Mouse (Mus musculus) hindbrain, embryonic 12.5 days (tissue): Measurements from ENCODE around the gene Pnrc2. TPM values are rescaled to one million over a fixed set of nuclear protein-coding genes. Genes with fewer than 3 reads are reported as not detected.

ENCODE experiments used
- ATAC-seq: fragments of 200-750 bp; cut with Nextera tagmentation; 2 replicates; pipeline ENCODE4 v1.8.0; 2017; ENCODE audit warnings: moderate TSS enrichment; ENCODE audit not compliant: low FRiP score
- H3K27ac ChIP-seq: fragments of 300-500 bp; sonication (generic); 2 replicates; pipeline ENCODE4 v1.5.1; 2016; ENCODE audit warnings: mild to moderate bottlenecking
- H3K27me3 ChIP-seq: fragments of 300-500 bp; sonication (generic); 2 replicates; pipeline ENCODE4 v1.6.1; 2016; ENCODE audit warnings: mild to moderate bottlenecking
- H3K36me3 ChIP-seq: fragments of 300-500 bp; sonication (generic); 2 replicates; pipeline ENCODE4 v1.6.1; 2016; ENCODE audit warnings: mild to moderate bottlenecking
- H3K4me1 ChIP-seq: fragments of 300-500 bp; sonication (generic); 2 replicates; pipeline ENCODE4 v1.6.1; 2016
- H3K4me2 ChIP-seq: fragments of 300-500 bp; sonication (generic); replicated peaks from 2 replicates; pipeline ENCODE4 v1.6.1; 2016; ENCODE audit warnings: mild to moderate bottlenecking
- H3K4me3 ChIP-seq: fragments of 300-500 bp; sonication (generic); 2 replicates; pipeline ENCODE4 v1.5.1; 2016; ENCODE audit warnings: mild to moderate bottlenecking
- H3K9ac ChIP-seq: fragments of 300-500 bp; sonication (generic); 2 replicates; pipeline ENCODE4 v1.6.1; 2016; ENCODE audit warnings: mild to moderate bottlenecking, moderate library complexity
- H3K9me3 ChIP-seq: fragments of 300-500 bp; sonication (generic); replicated peaks from 2 replicates; pipeline ENCODE4 v1.6.1; 2016; ENCODE audit warnings: mild to moderate bottlenecking
- WGBS: fragments of 180-500 bp; shearing (Covaris S2); methylation state at CpG from one replicate; pipeline ENCODE4 v1.1.7; 2016; 5-methylcytosine and 5-hydroxymethylcytosine counted together
- polyA plus RNA-seq: library from polyadenylated mRNA; unstranded; fragments of >200 nt; fragmentation: Nextera tagmentation; extraction: Ambion mirVana; gene quantifications from 2 replicates; pipeline ENCODE4 v1.2.1, GENCODE M21; 2016

The Pnrc2 gene
- polyA plus RNA-seq, 1 experiment from 2014 or later, result 154 TPM

DNA sequence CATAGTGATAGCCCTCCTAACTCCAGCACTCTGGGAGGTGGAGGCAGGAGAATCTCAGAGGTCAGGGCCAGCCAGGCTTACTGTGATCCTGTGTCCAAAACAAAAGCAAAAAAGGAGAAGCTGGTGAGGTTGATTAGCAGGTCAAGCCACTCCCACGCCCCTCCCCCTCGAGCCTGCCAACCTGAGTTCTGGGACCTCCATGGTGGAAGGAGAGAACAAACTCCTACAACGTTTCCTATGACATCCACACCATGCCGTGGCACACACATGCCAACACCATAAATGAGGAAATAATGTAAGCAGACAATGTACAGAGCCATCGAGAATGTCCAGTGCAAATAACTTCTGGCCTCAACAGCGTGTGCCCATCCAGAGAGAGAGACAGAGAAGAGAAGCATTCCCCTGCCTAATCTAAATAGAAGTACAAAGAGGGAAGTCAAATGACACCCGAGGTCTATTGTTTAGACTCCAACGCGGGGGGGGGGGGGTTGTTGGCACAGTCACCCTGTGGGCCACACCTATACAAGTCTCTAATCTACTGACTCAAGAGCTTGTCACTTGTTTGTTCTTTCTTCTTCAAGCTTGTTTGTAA lies 2.4 kb upstream of the Pnrc2 start:
- Histone ChIP-seq H3K27ac (peak overlapping the region; percentile 24; the same call in 1 of the 2 replicates), H3K27me3 (no peaks in the 10 kb centered on the region), H3K9me3 (no peaks in the 10 kb centered on the region), H3K4me2 (peak overlapping the region; percentile 42), H3K36me3 (0 out of 2 replicates have a peak, but pooled peaks cover 9% of the 10 kb centered on the region), H3K4me3 (0 out of 2 replicates have a peak overlapping the region, but pooled peaks have one; percentile 0), H3K4me1 (peaks cover 43% of the 10 kb centered on the region), H3K9ac (0 out of 2 replicates have a peak overlapping the region, but pooled peaks have one; percentile 15)
- no peak for ATAC-seq
- WGBS, result 4% methylated on average over 9 of the region's 9 CpGs

DNA sequence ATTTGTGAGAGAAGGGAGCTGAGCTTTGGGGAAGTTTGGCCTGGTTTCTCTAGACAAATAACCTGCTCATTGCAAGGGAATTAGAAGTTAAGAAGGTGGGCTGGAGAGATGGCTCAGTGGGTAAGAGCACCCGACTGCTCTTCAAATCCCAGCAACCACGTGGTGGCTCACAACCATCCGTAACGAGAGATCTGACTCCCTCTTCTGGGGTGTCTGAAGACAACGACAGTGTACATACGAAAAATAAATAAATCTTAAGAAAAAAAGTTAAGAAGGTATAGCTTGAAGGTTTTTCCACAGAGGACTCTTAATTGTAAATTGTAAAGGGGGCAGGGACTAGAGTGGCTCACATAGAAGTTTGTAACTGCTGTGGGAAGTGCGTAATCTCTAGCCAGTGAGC lies 1.9 kb upstream of the Pnrc2 start:
- Histone ChIP-seq H3K4me3 (no peak overlapping the region), H3K36me3 (peaks cover 10% of the 10 kb centered on the region; the same call in 1 of the 2 replicates), H3K9ac (no peak overlapping the region), H3K9me3 (no peaks in the 10 kb centered on the region), H3K4me1 (peaks cover 47% of the 10 kb centered on the region), H3K27me3 (no peaks in the 10 kb centered on the region), H3K27ac (peak overlapping the region; percentile 99; the same call in 1 of the 2 replicates), H3K4me2 (no peak overlapping the region)
- no peak for ATAC-seq
- 34% methylated on average over 7 of the region's 7 CpGs for WGBS

DNA sequence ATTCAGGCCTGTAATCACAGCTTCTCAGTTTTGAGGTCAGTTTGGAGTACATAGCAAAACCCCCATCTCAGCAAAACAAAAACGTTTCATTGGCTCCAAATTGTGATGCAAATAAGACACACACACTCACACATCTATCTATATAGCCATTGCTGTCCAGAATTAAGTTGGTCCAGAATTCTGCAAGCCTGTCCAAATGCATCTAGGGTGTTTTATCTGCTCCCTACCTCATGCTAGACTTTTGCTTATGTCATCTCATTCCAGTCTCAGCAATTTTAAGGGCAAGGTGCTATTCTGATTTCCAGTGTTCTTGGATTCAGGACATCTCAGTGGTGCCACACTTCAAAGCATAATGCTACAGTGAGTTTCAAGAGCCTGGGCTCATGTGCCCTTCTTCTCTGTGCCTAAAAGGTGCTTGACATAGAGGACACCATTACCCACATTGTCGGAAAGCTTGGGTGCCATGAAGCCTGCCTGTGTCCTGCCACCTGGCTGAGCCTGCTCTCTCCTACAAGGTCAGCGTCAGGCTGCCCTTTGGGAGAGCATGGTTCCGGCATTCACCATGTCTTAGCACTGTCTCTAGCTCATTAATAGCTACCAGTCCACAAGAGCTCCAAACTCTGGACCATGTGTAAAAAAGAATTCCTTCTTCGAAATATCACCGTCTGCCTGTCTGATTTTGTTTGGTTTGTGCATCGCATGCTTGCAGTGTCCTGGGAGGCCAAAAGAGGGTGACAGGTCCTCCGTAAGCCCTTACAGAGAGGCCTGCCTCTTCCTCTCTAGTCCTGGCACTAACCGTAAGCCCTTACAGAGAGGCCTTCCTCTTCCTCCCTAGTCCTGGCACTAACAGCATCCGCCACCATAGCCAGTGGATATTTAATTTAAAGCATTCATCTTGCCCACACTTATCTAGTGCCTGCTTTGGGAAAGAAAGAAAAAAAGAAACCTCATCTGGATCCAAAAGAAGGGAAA lies 1.2 kb upstream of the Pnrc2 start:
- no peak for ATAC-seq
- peaks cover 50% of the 10 kb centered on the region for H3K4me1 ChIP-seq
- H3K4me2 ChIP-seq, result peak overlapping the region; percentile 83; the same call in 1 of the 2 replicates
- H3K4me3 ChIP-seq, result no peak overlapping the region; the same call in 1 of the 2 replicates
- peak overlapping the region; percentile 88 for H3K9ac ChIP-seq
- peak overlapping the region; percentile 99 for H3K27ac ChIP-seq
- H3K9me3 ChIP-seq, result no peaks in the 10 kb centered on the region
- WGBS, result 74% methylated on average over 10 of the region's 10 CpGs
- H3K27me3 ChIP-seq, result no peaks in the 10 kb centered on the region
- peaks cover 12% of the 10 kb centered on the region; the same call in 1 of the 2 replicates for H3K36me3 ChIP-seq

DNA sequence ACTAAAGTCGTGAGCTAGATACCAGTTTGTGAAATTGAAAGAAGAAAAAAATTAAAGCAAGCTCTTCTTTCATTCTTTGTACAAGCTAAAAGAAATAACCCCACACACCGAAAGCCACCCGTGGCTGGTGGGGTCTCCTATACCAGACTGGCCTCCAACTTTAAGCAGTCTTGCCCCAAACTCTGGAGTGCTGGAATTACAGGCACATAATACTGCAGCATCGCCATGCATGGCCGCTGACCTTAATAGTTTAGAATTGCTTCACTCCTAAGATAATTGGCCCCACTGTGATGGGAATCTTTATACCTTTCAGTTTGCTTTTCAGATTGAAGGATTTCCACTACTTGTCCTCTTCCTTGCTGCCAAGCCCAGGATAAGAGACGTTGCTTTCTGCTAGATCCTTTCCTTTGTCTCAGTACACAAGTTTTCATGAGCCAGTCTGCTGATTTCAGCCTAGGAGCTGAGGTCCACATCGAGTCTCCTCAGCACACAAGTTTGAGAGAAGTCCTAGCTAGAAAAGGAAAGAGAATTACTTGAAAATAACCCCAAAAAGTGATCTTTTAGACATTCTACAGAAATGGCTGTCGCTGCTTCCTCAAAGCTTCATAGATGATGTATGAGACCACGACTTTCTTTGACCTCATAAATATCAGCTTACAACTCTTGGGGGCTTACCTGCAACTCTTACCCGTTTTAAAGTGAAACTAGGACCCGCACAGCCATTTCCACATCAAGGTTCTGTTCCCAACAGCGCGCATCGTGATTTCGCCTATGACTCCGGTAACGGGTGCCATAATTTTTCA lies 860 bp downstream of the Pnrc2 start:
- Histone ChIP-seq H3K36me3 (peaks cover 18% of the 10 kb centered on the region), H3K4me2 (peak overlapping the region; percentile 83), H3K4me1 (peaks cover 53% of the 10 kb centered on the region), H3K4me3 (peak overlapping the region; percentile 72), H3K27me3 (no peaks in the 10 kb centered on the region), H3K9me3 (no peaks in the 10 kb centered on the region), H3K27ac (peak overlapping the region; percentile 99), H3K9ac (peak overlapping the region; percentile 88)
- 12% methylated on average over 17 of the region's 17 CpGs for WGBS
- ATAC-seq, result no peak

DNA sequence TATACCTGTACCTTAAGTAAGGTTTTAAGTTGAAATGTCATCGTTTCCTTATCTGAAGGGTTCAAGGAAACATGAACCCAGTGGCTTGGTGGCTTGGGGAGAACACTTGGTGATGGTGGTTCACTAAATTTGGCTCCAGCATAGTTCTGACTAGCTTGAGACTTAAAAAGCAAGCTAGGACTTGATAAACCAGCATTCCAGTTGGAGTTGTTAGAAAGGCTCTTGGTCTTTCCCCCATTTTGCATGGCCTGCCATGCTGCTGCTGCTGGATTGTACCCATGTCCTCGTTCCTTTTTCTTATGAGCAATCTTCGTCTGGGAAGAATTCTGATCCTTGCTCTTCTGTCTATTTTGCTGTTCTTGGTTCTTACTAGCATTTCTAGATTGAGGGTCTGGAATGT lies 1.6 kb downstream of the Pnrc2 start:
- peak overlapping the region; percentile 72 for H3K4me3 ChIP-seq
- H3K9ac ChIP-seq, result peak overlapping the region; percentile 88; the same call in 1 of the 2 replicates
- peaks cover 52% of the 10 kb centered on the region for H3K4me1 ChIP-seq
- no peaks in the 10 kb centered on the region for H3K9me3 ChIP-seq
- peak overlapping the region; percentile 83 for H3K4me2 ChIP-seq
- H3K36me3 ChIP-seq, result peaks cover 18% of the 10 kb centered on the region
- peak overlapping the region; percentile 99; the same call in 1 of the 2 replicates for H3K27ac ChIP-seq
- no peak for ATAC-seq
- WGBS, result 57% methylated on average over 3 of the region's 3 CpGs
- no peaks in the 10 kb centered on the region for H3K27me3 ChIP-seq

DNA sequence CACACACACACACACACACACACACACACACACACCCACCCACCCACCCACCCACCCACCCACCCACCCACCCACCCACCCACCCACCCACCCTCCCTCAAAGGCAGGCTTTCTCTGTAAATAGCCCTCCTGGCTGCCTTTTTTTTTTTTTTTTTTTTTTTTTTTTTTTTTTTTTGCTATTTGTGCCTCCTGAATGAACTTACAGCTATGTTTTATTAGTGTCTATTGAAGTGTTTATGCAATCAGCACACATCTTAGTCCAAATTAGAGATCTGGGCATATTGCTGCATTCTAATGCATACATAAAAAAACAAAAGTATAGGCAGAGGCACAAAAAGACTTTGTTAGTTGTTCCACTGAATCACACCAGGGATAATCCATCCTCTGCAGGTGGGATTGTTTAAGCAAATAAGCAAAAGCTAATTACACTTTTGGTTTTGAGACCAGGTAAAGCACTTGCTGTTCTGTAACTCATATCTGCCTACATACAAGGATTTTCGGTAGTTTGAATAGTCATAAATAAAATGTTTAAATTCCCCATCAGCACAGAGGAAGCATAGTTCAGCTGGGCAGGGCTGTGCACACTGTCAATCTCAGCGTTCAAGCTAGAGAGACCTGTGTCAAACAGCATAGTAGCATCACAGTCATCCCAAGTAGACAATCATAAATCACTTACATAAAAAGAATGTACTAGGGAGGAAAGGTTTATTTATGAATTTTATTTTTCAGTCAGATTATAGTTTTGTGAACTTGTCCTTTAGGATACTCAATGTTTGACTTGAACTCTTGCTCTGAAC lies 3.2 kb downstream of the Pnrc2 start:
- Histone ChIP-seq H3K9me3 (no peaks in the 10 kb centered on the region), H3K27me3 (no peaks in the 10 kb centered on the region), H3K4me3 (no peak overlapping the region), H3K4me1 (peaks cover 38% of the 10 kb centered on the region), H3K9ac (0 out of 2 replicates have a peak overlapping the region, but pooled peaks have one; percentile 35), H3K36me3 (peaks cover 18% of the 10 kb centered on the region), H3K4me2 (peak overlapping the region; percentile 83), H3K27ac (peak overlapping the region; percentile 17; the same call in 1 of the 2 replicates)
- no peak for ATAC-seq
- 53% methylated on average over 2 of the region's 2 CpGs for WGBS

DNA sequence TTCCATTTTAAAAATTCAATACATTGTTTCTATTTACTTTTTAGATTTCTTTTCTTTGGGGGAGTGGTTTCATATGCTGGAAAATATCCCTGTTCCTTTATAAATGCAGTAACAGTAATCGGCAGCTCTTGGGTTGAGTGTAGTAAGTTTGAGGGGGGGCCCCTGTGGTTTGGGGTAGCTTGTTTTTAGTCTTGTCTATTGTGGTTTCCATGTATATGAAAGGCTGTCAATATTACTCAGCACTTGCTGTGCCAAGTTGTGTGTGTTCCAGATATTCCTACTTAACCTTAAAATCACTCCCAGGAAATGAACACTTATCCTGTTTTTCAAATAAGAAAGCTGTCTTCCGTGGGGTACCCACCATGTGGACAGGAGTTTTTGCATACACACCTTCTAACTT lies 4.7 kb downstream of the Pnrc2 start:
- no peak for ATAC-seq
- Histone ChIP-seq H3K4me1 (peaks cover 25% of the 10 kb centered on the region), H3K4me2 (no peak overlapping the region), H3K9me3 (no peaks in the 10 kb centered on the region), H3K4me3 (no peak overlapping the region), H3K27me3 (no peaks in the 10 kb centered on the region), H3K36me3 (peaks cover 18% of the 10 kb centered on the region), H3K27ac (0 out of 2 replicates have a peak overlapping the region, but pooled peaks have one; percentile 35), H3K9ac (no peak overlapping the region)
- 68% methylated on average over 2 of the region's 2 CpGs for WGBS

DNA sequence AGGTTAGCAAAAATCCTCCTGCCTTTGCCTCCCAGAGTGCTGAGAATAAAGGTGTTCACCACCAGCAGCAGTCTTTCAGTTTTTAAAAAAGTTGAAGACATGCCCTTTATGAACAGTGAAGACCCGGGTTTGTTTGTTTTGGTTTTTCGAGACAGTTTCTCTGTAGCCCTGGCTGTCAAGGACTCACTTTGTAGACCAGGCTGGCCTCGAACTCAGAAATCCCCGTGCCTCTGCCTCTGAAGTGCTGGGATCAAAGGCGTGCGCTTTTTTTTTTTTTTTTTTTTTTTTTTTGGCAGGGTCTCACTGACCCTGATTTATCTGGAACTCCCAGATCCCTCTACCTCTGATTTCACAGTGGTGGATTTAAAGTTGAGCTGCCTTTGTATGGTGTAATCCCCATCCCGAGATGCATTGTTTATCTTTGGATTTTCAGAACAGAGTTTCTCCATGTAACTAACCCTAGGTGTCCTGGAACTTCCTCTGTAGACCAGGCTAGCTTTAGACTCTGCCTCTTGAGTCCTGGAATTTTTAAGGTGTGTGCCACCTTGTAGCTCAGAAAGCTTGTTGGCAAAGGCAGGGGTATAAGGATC lies 16.0 kb downstream of the Pnrc2 start:
- Histone ChIP-seq H3K27ac (no peak overlapping the region), H3K9ac (peak overlapping the region; percentile 55), H3K4me1 (peaks cover 40% of the 10 kb centered on the region), H3K36me3 (no peaks in the 10 kb centered on the region), H3K27me3 (no peaks in the 10 kb centered on the region), H3K4me2 (peak overlapping the region; percentile 80), H3K4me3 (peak overlapping the region; percentile 96), H3K9me3 (no peaks in the 10 kb centered on the region)
- WGBS, result 7% methylated on average over 6 of the region's 7 CpGs
- ATAC-seq, result no peak

DNA sequence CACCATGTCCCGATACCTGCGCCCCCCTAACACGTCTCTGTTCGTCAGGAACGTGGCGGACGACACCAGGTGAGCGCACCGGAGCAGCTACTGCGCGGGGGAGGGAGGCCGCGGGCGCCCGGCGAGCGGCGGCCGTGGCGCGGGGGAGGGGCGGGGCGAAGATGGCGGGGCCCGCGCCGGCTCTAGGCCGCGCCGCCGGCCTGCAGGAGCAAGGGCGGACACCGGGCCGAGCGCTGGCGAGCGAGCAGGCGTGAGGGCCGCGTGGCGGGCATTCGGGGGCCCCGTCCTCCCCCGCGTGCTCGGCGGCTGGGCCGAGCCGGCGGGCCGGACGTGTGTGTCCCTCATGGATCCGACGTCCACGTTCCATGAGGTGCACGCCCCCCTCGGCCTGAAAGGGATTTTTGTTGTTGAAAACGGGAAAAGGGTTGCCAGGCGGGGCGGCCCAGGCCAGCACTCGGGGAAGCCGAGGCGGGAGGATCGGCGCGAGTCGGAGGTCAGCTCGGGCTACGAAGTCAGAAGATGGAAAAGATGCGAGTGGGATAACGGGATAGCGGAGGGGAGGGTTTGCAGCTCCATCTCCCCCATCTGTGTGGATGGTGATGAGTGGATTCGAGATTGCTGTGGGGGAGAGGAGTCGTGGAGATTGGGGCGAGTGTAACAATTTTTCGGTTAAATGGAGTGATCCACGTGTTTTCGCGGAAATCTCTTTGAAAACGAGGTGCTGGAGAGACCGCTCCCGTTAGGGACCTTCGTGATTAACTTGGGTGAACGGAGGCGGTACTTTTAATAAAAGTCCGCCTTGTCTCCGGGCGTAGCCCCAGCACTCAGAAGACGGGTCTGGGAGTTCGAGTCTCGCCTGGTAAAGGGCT lies 17.2 kb downstream of the Pnrc2 start:
- peak; percentile 81 for ATAC-seq
- peaks cover 40% of the 10 kb centered on the region for H3K4me1 ChIP-seq
- peak overlapping the region; percentile 99 for H3K27ac ChIP-seq
- peak overlapping the region; percentile 99 for H3K9ac ChIP-seq
- peak overlapping the region; percentile 96 for H3K4me3 ChIP-seq
- under 1% methylated on average over 77 of the region's 91 CpGs for WGBS
- peak overlapping the region; percentile 80 for H3K4me2 ChIP-seq
- H3K9me3 ChIP-seq, result no peaks in the 10 kb centered on the region
- H3K36me3 ChIP-seq, result no peaks in the 10 kb centered on the region
- H3K27me3 ChIP-seq, result no peaks in the 10 kb centered on the region

DNA sequence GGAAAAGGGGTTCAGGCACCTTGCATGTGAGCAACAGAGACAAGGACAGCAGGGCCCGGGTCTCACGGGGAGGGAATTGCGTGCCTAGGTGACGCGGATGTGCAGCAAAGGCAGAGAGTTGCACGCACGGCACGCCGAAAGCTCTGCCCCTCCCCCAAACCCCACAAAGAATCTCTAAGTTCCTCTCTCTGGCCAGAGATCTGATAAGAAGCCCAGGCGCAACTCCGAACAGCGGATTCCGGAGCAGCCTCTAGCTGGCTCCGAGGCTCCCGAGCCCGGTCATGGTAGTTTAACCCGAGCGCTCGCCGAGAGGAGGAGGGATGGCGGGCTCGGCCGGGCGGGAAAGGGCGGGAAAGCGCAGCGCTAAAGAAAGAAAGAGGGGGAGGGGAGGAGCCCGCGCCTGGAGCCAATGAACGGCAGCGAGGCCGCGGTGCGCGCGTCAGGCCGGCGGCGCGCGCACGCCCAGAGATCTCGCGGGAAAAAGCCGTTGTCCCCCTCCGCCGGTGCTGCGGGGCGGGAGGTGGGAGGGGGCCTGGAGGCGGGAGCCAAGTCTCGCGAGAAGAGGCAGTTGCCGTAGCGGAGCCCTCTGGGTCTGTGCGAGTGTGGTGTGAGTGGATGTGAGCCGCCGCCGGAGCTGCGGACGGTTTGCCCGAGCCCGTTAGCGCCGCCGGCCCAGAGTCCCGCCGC lies 18.0 kb downstream of the Pnrc2 start, which contains the start of gene Srsf10:
TSS of gene Srsf10 (plus strand) at position 212 of the 687 bp plus-strand sequence.
- ATAC-seq, result peak; percentile 96
- Histone ChIP-seq H3K9ac (peak within 1 kb of the TSS; percentile 99), H3K4me2 (peak within 1 kb of the TSS; percentile 80), H3K9me3 (no peaks in the 10 kb centered on the region), H3K4me1 (peaks cover 38% of the 10 kb centered on the region), H3K4me3 (peak within 1 kb of the TSS; percentile 96), H3K27me3 (no peaks in the 10 kb centered on the region), H3K27ac (peak within 1 kb of the TSS; percentile 99), H3K36me3 (no peaks in the 10 kb centered on the region)
- under 1% methylated on average over 62 of the region's 67 CpGs for WGBS
